Mouse (Mus musculus): ENCODE measurements around the gene Cdc20. TPM values are rescaled to one million over a fixed set of nuclear protein-coding genes. Genes with fewer than 3 reads are reported as not detected.

Cdc20 gene
- polyA plus RNA-seq, 1 experiment from 2014 or later, result 63.0 TPM

GRCm38 (mm10) chr4:118396433-118396832 lies 40.7 kb downstream of the Cdc20 start:
- Histone ChIP-seq H3K27me3 (ENCODE audit: insufficient read depth, low read length) (no peaks in the 10 kb centered on the region), H3K36me3 (replicated peaks; ENCODE audit: insufficient read depth, low read length) (peaks cover 85% of the 10 kb centered on the region), H3K9me3 (ENCODE audit: low read length) (no peaks in the 10 kb centered on the region), H3K4me1 (ENCODE audit: insufficient read depth) (peaks cover 2% of the 10 kb centered on the region; the same call in 1 of the 2 replicates), H3K4me2 (ENCODE audit: low read depth, low read length) (no peak overlapping the region), H3K27ac (ENCODE audit: low read depth) (no peak overlapping the region), H3K9ac (replicated peaks) (no peak overlapping the region), H3K4me3 (ENCODE audit: low read depth, low read length) (no peak overlapping the region)
- ATAC-seq (no peak), DNase-seq (no peak)
- WGBS (ENCODE audit: insufficient replicate concordance), result 47% methylated on average over 3 of the region's 3 CpGs
- TF ChIP-seq EP300 (IDR thresholded peaks at IDR 0.05; ENCODE audit: low read depth), result no peak
- no peak for TF ChIP-seq CTCF (IDR thresholded peaks at IDR 0.05; ENCODE audit: low read depth)

GRCm38 (mm10) chr4:118395289-118395688 lies 41.9 kb downstream of the Cdc20 start:
- 58% methylated on average over 4 of the region's 4 CpGs for WGBS (ENCODE audit: insufficient replicate concordance)

GRCm38 (mm10) chr4:118394505-118394904 lies 42.6 kb downstream of the Cdc20 start:
- Histone ChIP-seq H3K9ac (replicated peaks) (no peak overlapping the region), H3K36me3 (replicated peaks; ENCODE audit: insufficient read depth, low read length) (peaks cover 85% of the 10 kb centered on the region), H3K4me1 (ENCODE audit: insufficient read depth) (peaks cover 2% of the 10 kb centered on the region; the same call in 1 of the 2 replicates), H3K9me3 (ENCODE audit: low read length) (no peaks in the 10 kb centered on the region), H3K4me2 (ENCODE audit: low read depth, low read length) (no peak overlapping the region), H3K27ac (ENCODE audit: low read depth) (no peak overlapping the region), H3K27me3 (ENCODE audit: insufficient read depth, low read length) (no peaks in the 10 kb centered on the region), H3K4me3 (ENCODE audit: low read depth, low read length) (no peak overlapping the region)
- WGBS (ENCODE audit: insufficient replicate concordance), result 71% methylated on average over 6 of the region's 6 CpGs
- DNase-seq (no peak), ATAC-seq (peak; percentile 56)
- no peak for TF ChIP-seq EP300 (IDR thresholded peaks at IDR 0.05; ENCODE audit: low read depth)

More at GRCm38 (mm10) chr4:118395289-118395688, 41.9 kb downstream of the Cdc20 start:
- peaks cover 2% of the 10 kb centered on the region; the same call in 1 of the 2 replicates for H3K4me1 ChIP-seq (ENCODE audit: insufficient read depth)
- ATAC-seq, result no peak
- H3K9me3 ChIP-seq (ENCODE audit: low read length), result no peaks in the 10 kb centered on the region
- no peak overlapping the region for H3K27ac ChIP-seq (ENCODE audit: low read depth)
- H3K4me2 ChIP-seq (ENCODE audit: low read depth, low read length), result no peak overlapping the region
- DNase-seq, result no peak
- no peak overlapping the region for H3K4me3 ChIP-seq (ENCODE audit: low read depth, low read length)
- H3K9ac ChIP-seq (replicated peaks), result no peak overlapping the region
- peaks cover 86% of the 10 kb centered on the region for H3K36me3 ChIP-seq (replicated peaks; ENCODE audit: insufficient read depth, low read length)
- H3K27me3 ChIP-seq (ENCODE audit: insufficient read depth, low read length), result no peaks in the 10 kb centered on the region
- TF ChIP-seq CTCF (IDR thresholded peaks at IDR 0.05; ENCODE audit: low read depth), result no peak
- peak; percentile 36; the same call in 1 of the 2 replicates for TF ChIP-seq EP300 (IDR thresholded peaks at IDR 0.05; ENCODE audit: low read depth)

GRCm38 (mm10) chr4:118390146-118390545 lies 47.0 kb downstream of the Cdc20 start:
- no peaks in the 10 kb centered on the region for H3K27me3 ChIP-seq (ENCODE audit: insufficient read depth, low read length)
- TF ChIP-seq CTCF (IDR thresholded peaks at IDR 0.05; ENCODE audit: low read depth) (no peak), EP300 (IDR thresholded peaks at IDR 0.05; ENCODE audit: low read depth) (no peak)
- no peak for DNase-seq
- H3K9ac ChIP-seq (replicated peaks), result no peak overlapping the region
- 93% methylated on average over 11 of the region's 11 CpGs for WGBS (ENCODE audit: insufficient replicate concordance)
- no peak overlapping the region for H3K4me3 ChIP-seq (ENCODE audit: low read depth, low read length)
- no peaks in the 10 kb centered on the region for H3K4me1 ChIP-seq (ENCODE audit: insufficient read depth)
- H3K4me2 ChIP-seq (ENCODE audit: low read depth, low read length), result no peak overlapping the region
- no peaks in the 10 kb centered on the region for H3K9me3 ChIP-seq (ENCODE audit: low read length)
- no peak overlapping the region for H3K27ac ChIP-seq (ENCODE audit: low read depth)
- peaks cover 90% of the 10 kb centered on the region for H3K36me3 ChIP-seq (replicated peaks; ENCODE audit: insufficient read depth, low read length)
- no peak for ATAC-seq

GRCm38 (mm10) chr4:118387316-118387715 lies 49.8 kb downstream of the Cdc20 start:
- ATAC-seq (no peak), DNase-seq (no peak)
- no peaks in the 10 kb centered on the region for H3K4me1 ChIP-seq (ENCODE audit: insufficient read depth)
- WGBS (ENCODE audit: insufficient replicate concordance), result 91% methylated on average over 8 of the region's 8 CpGs
- no peak overlapping the region for H3K27ac ChIP-seq (ENCODE audit: low read depth)
- H3K27me3 ChIP-seq (ENCODE audit: insufficient read depth, low read length), result no peaks in the 10 kb centered on the region
- H3K9me3 ChIP-seq (ENCODE audit: low read length), result no peaks in the 10 kb centered on the region
- no peak overlapping the region for H3K4me2 ChIP-seq (ENCODE audit: low read depth, low read length)
- peaks cover 90% of the 10 kb centered on the region for H3K36me3 ChIP-seq (replicated peaks; ENCODE audit: insufficient read depth, low read length)
- no peak for TF ChIP-seq CTCF (IDR thresholded peaks at IDR 0.05; ENCODE audit: low read depth)
- TF ChIP-seq EP300 (IDR thresholded peaks at IDR 0.05; ENCODE audit: low read depth), result no peak
- no peak overlapping the region for H3K9ac ChIP-seq (replicated peaks)
- no peak overlapping the region for H3K4me3 ChIP-seq (ENCODE audit: low read depth, low read length)

GRCm38 (mm10) chr4:118383271-118383670 lies 53.9 kb downstream of the Cdc20 start:
- Histone ChIP-seq H3K4me2 (ENCODE audit: low read depth, low read length) (no peak overlapping the region), H3K4me1 (ENCODE audit: insufficient read depth) (no peaks in the 10 kb centered on the region), H3K27ac (ENCODE audit: low read depth) (no peak overlapping the region), H3K9ac (replicated peaks) (no peak overlapping the region), H3K36me3 (replicated peaks; ENCODE audit: insufficient read depth, low read length) (peaks cover 85% of the 10 kb centered on the region), H3K4me3 (ENCODE audit: low read depth, low read length) (no peak overlapping the region), H3K27me3 (ENCODE audit: insufficient read depth, low read length) (no peaks in the 10 kb centered on the region), H3K9me3 (ENCODE audit: low read length) (no peaks in the 10 kb centered on the region)
- ATAC-seq (no peak), DNase-seq (no peak)
- no peak for TF ChIP-seq EP300 (IDR thresholded peaks at IDR 0.05; ENCODE audit: low read depth)
- no peak for TF ChIP-seq CTCF (IDR thresholded peaks at IDR 0.05; ENCODE audit: low read depth)
- WGBS (ENCODE audit: insufficient replicate concordance), result 87% methylated on average over 7 of the region's 7 CpGs

Other genes with a start within 250 kb of the Cdc20 start
- 10.3 and 11.8 TPM in 2 replicates for gene Ptprf, start 145.9 kb downstream of the Cdc20 start, polyA plus RNA-seq (2015; fragmentation: Nextera tagmentation; extraction: Ambion mirVana)
- gene Szt2, start 28.1 kb downstream of the Cdc20 start, polyA plus RNA-seq (2015; fragmentation: Nextera tagmentation; extraction: Ambion mirVana), result 1.2 and 1.9 TPM in 2 replicates
- 55.2 and 59.7 TPM in 2 replicates for gene Med8, start 28.0 kb downstream of the Cdc20 start, polyA plus RNA-seq (2015; fragmentation: Nextera tagmentation; extraction: Ambion mirVana)
- gene Elovl1, start 9.3 kb downstream of the Cdc20 start, polyA plus RNA-seq (2015; fragmentation: Nextera tagmentation; extraction: Ambion mirVana), result 48.4 and 51.5 TPM in 2 replicates
- gene Mpl, start 20.2 kb upstream of the Cdc20 start, polyA plus RNA-seq (2015; fragmentation: Nextera tagmentation; extraction: Ambion mirVana), result 9.0 and 9.3 TPM in 2 replicates
- 7.1 and 8.2 TPM in 2 replicates for gene Tie1, start 52.7 kb upstream of the Cdc20 start, polyA plus RNA-seq (2015; fragmentation: Nextera tagmentation; extraction: Ambion mirVana)
- 16.2 and 18.8 TPM in 2 replicates for gene 2610528J11Rik, start 89.6 kb upstream of the Cdc20 start, polyA plus RNA-seq (2015; fragmentation: Nextera tagmentation; extraction: Ambion mirVana)
- gene Tmem125, start 106.7 kb upstream of the Cdc20 start, polyA plus RNA-seq (2015; fragmentation: Nextera tagmentation; extraction: Ambion mirVana), result 3.7 and 4.4 TPM in 2 replicates
- 0.36 and 0.42 TPM in 2 replicates for gene Cfap57, start 183.4 kb upstream of the Cdc20 start, polyA plus RNA-seq (2015; fragmentation: Nextera tagmentation; extraction: Ambion mirVana)
- 61.0 and 62.0 TPM in 2 replicates for gene Ebna1bp2, start 183.4 kb upstream of the Cdc20 start, polyA plus RNA-seq (2015; fragmentation: Nextera tagmentation; extraction: Ambion mirVana)
- not detected in 2 replicates for gene Olfr62, start 221.6 kb upstream of the Cdc20 start, polyA plus RNA-seq (2015; fragmentation: Nextera tagmentation; extraction: Ambion mirVana)